Mouse (Mus musculus) hindbrain, embryonic 11.5 days (tissue): ENCODE data around the gene Sncg. TPM values are rescaled to one million over a fixed set of nuclear protein-coding genes. Genes with fewer than 3 reads are reported as not detected.
"Not testable (repeated sequence)": the region's sequence is repeated elsewhere in the genome, so short reads cannot be mapped to it uniquely, and the experiment has no call there.

ENCODE experiments used
- ATAC-seq: fragments of 200-750 bp; cut with Nextera tagmentation; 2 replicates; pipeline ENCODE4 v1.8.0; 2017; ENCODE audit warnings: mild to moderate bottlenecking, moderate TSS enrichment, moderate library complexity; ENCODE audit not compliant: low FRiP score
- DNase-seq: peaks from one replicate; pipeline ENCODE4 v3.0.0-alpha.2; 2015; ENCODE audit warnings: low spot score
- H3K27ac ChIP-seq: fragments of 300-500 bp; sonication (generic); 2 replicates; pipeline ENCODE4 v1.5.1; 2014; ENCODE audit warnings: mild to moderate bottlenecking, low read depth, low read length
- H3K27me3 ChIP-seq: fragments of 300-500 bp; sonication (generic); 2 replicates; pipeline ENCODE4 v1.6.1; 2014; ENCODE audit warnings: mild to moderate bottlenecking, low read length, moderate library complexity, mixed read lengths; ENCODE audit not compliant: control insufficient read depth, insufficient read depth
- H3K36me3 ChIP-seq: fragments of 300-500 bp; sonication (generic); 2 replicates; pipeline ENCODE4 v1.6.1; 2014; ENCODE audit warnings: mild to moderate bottlenecking, low read length, moderate library complexity, mixed read lengths; ENCODE audit not compliant: control insufficient read depth, insufficient read depth
- H3K4me1 ChIP-seq: fragments of 300-500 bp; sonication (generic); replicated peaks from 2 replicates; pipeline ENCODE4 v1.6.1; 2014; ENCODE audit warnings: low read length, mixed read lengths; ENCODE audit not compliant: control insufficient read depth, insufficient read depth
- H3K4me2 ChIP-seq: fragments of 300-500 bp; sonication (generic); replicated peaks from 2 replicates; pipeline ENCODE4 v1.6.1; 2014; ENCODE audit warnings: mild to moderate bottlenecking, low read depth, low read length
- H3K4me3 ChIP-seq: fragments of 300-500 bp; sonication (generic); 2 replicates; pipeline ENCODE4 v1.5.1; 2014; ENCODE audit warnings: low read depth, low read length
- H3K9ac ChIP-seq: fragments of 300-500 bp; sonication (generic); 2 replicates; pipeline ENCODE4 v1.6.1; 2014; ENCODE audit warnings: low read depth, low read length
- H3K9me3 ChIP-seq: fragments of 300-500 bp; sonication (generic); 2 replicates; pipeline ENCODE4 v1.6.1; 2016; ENCODE audit warnings: low read length; ENCODE audit not compliant: control insufficient read depth
- WGBS: fragments of 180-500 bp; shearing (Covaris S2); extraction: QIAGEN DNeasy Blood & Tissue Kit; methylation state at CpG from one replicate; pipeline ENCODE4 v1.1.7; 2014; 5-methylcytosine and 5-hydroxymethylcytosine counted together
- polyA plus RNA-seq: library from polyadenylated mRNA; unstranded; fragments of >200 nt; fragmentation: Nextera tagmentation; extraction: Ambion mirVana; gene quantifications from 2 replicates; pipeline ENCODE4 v1.2.1, GENCODE M21; 2014

Gene Sncg
- polyA plus RNA-seq, 1 experiment from 2014 or later, result 123 TPM

DNA sequence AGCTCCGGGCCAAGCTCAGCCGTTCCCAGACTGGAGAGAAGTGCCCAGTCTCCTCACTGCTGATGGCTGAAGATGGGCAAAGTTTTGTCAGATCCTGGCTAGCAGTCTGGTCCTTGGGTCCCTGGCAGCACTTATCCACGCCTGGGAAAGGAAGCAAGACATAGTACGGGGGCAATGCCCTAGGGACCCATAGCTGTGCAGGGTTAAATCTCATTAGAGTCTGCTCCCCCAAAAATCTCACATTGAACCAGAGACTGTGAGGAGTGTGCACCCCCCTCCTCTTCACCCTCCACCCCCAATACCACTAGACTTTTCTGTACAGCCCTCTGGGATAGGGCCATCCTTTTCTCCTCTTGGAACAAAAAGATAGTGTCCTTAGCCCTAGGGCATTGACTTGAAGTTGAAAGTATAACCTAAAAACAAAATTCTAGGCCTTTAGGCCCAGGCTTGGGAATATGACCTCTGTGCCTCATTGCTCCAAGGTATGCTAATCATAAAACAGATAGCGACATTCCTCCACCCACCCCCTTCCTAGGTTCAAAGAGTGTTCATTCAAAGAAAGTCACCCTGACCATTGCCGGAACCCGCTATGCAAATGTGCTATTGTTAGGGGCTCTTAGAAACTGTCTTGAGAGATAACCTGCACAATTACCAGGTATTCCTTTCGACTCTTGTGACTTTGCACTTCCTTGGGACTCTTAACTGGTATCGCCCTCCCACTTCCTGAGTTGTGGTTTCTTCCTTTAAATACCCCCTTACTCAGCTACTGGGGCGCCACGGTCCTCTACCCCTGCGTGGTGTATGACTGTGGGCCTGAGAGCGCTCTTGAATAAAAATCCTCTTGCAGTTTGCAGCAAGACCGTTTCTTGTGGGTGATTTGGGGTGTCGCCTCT lies 10.1 kb downstream of the Sncg start:
- ATAC-seq, result peak; percentile 43
- not testable (repeated sequence) for DNase-seq, H3K4me1 ChIP-seq, H3K27me3 ChIP-seq, H3K36me3 ChIP-seq, H3K9me3 ChIP-seq, H3K27ac ChIP-seq
- WGBS, result 78% methylated on average over 15 of the region's 15 CpGs
- Histone ChIP-seq H3K9ac (peak overlapping the region; percentile 51; the same call in 1 of the 2 replicates), H3K4me3 (peak overlapping the region; percentile 30; the same call in 1 of the 2 replicates), H3K4me2 (peak overlapping the region; percentile 44)

GRCm38 (mm10) chr14:34363490-34364253 lies 10.9 kb downstream of the Sncg start:
- DNase-seq, result peak; percentile 71
- Histone ChIP-seq H3K36me3 (no peaks in the 10 kb centered on the region), H3K4me1 (no peaks in the 10 kb centered on the region), H3K27ac (no peak overlapping the region), H3K27me3 (no peaks in the 10 kb centered on the region; the same call in 1 of the 2 replicates), H3K4me2 (peak overlapping the region; percentile 44), H3K4me3 (peak overlapping the region; percentile 30), H3K9me3 (no peaks in the 10 kb centered on the region), H3K9ac (peak overlapping the region; percentile 51)
- WGBS, result 2% methylated on average over 32 of the region's 32 CpGs
- ATAC-seq, result peak; percentile 81

DNA sequence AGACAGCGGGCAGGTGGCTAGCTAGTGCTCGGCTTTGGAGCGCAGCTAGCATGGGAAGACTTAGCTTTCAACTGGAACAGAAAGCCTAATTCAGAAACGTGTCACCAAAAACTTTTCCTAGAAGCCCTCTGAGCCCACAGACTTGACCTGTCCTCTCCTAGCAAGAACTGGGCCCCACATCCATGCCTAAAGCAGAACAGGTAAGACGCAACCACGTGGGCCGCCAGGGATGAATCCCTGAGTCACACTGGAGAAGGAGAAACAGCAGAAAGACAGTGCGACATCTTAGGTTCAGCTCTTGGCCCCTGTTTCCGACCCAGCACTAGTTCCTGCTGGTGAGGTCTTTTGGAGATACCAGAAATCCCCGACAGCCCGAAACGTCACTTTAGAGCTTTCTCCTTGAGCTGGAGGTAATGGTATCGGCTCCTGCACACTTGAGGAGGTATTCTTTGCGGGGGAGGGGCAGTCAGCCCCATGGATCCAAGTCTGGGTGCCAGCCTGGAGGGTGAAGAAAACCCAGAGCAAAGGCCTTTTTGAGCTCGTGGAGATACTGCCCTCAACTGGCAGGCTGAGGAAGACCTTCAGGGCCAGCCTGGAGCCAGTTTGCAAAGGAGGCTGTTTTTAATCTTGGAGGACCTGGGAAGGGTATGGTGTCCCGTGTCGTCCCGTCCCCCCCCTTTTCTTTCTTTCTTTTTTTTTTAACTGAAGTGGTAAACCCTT lies 11.7 kb downstream of the Sncg start:
- peak overlapping the region; percentile 44 for H3K4me2 ChIP-seq
- peak overlapping the region; percentile 30 for H3K4me3 ChIP-seq
- H3K27me3 ChIP-seq, result no peaks in the 10 kb centered on the region; the same call in 1 of the 2 replicates
- H3K27ac ChIP-seq, result no peak overlapping the region
- H3K36me3 ChIP-seq, result no peaks in the 10 kb centered on the region
- H3K4me1 ChIP-seq, result no peaks in the 10 kb centered on the region
- H3K9ac ChIP-seq, result no peak overlapping the region
- no peaks in the 10 kb centered on the region for H3K9me3 ChIP-seq
- DNase-seq (peak; percentile 69), ATAC-seq (peak; percentile 49)
- WGBS, result 28% methylated on average over 18 of the region's 18 CpGs

- Histone ChIP-seq H3K4me2 (no peak overlapping the region), H3K36me3 (no peaks in the 10 kb centered on the region), H3K4me1 (no peaks in the 10 kb centered on the region), H3K4me3 (no peak overlapping the region), H3K27ac (no peak overlapping the region), H3K9me3 (no peaks in the 10 kb centered on the region), H3K9ac (no peak overlapping the region), H3K27me3 (no peaks in the 10 kb centered on the region; the same call in 1 of the 2 replicates)
- DNase-seq (no peak), ATAC-seq (no peak)
- WGBS, result 81% methylated on average over 4 of the region's 4 CpGs
Measured at GRCm38 (mm10) chr14:34362135-34362534, 12.5 kb downstream of the Sncg start.

GRCm38 (mm10) chr14:34360251-34360650 lies 14.3 kb downstream of the Sncg start:
- ATAC-seq (no peak), DNase-seq (no peak)
- no peak overlapping the region for H3K27ac ChIP-seq
- H3K9ac ChIP-seq, result no peak overlapping the region
- no peak overlapping the region for H3K4me3 ChIP-seq
- H3K9me3 ChIP-seq, result no peaks in the 10 kb centered on the region
- no peaks in the 10 kb centered on the region for H3K36me3 ChIP-seq
- no peaks in the 10 kb centered on the region; the same call in 1 of the 2 replicates for H3K27me3 ChIP-seq
- no peak overlapping the region for H3K4me2 ChIP-seq
- no peaks in the 10 kb centered on the region for H3K4me1 ChIP-seq
- 45% methylated on average over 6 of the region's 6 CpGs for WGBS

GRCm38 (mm10) chr14:34359676-34360244 lies 14.8 kb downstream of the Sncg start:
- Histone ChIP-seq H3K9ac (no peak overlapping the region), H3K4me2 (no peak overlapping the region), H3K9me3 (no peaks in the 10 kb centered on the region), H3K4me3 (no peak overlapping the region), H3K36me3 (no peaks in the 10 kb centered on the region), H3K27me3 (no peaks in the 10 kb centered on the region; the same call in 1 of the 2 replicates), H3K27ac (no peak overlapping the region), H3K4me1 (no peaks in the 10 kb centered on the region)
- ATAC-seq (no peak), DNase-seq (no peak)
- WGBS, result 42% methylated on average over 5 of the region's 5 CpGs

- H3K4me2 ChIP-seq, result no peak overlapping the region
- no peaks in the 10 kb centered on the region for H3K9me3 ChIP-seq
- H3K4me1 ChIP-seq, result no peaks in the 10 kb centered on the region
- DNase-seq, result no peak
- no peak overlapping the region for H3K9ac ChIP-seq
- H3K27ac ChIP-seq, result no peak overlapping the region
- no peaks in the 10 kb centered on the region for H3K36me3 ChIP-seq
- no peaks in the 10 kb centered on the region; the same call in 1 of the 2 replicates for H3K27me3 ChIP-seq
- no peak for ATAC-seq
- no peak overlapping the region for H3K4me3 ChIP-seq
- WGBS, result 86% methylated on average over 7 of the region's 7 CpGs
Measured at GRCm38 (mm10) chr14:34357671-34358455, 16.7 kb downstream of the Sncg start.
